Mouse (Mus musculus) layer of hippocampus, postnatal 25 days (tissue): Measurements from ENCODE around the gene Tshb. TPM values are rescaled to one million over a fixed set of nuclear protein-coding genes. Genes with fewer than 3 reads are reported as not detected.

Experiments
- DNase-seq, 2 experiments: peaks; one replicate each; pipeline ENCODE4 v3.0.0; 2022; ENCODE audit warnings: mixed read lengths in 2 of 2, low spot score in 1 of 2; ENCODE audit errors: extremely low spot score in 1 of 2
- total RNA-seq, 2 experiments: library from RNA; stranded (reverse); gene quantifications; 2 replicates each; pipeline ENCODE4 v1.2.3; 2021

Tshb gene
- total RNA-seq, 2 experiments from 2014 or later = not detected

GRCm38 (mm10) chr3:102738161-102738901 lies 44.2 kb downstream of the Tshb start:
- DNase-seq = no peak

- DNase-seq = no peak
These were observed 45.4 kb downstream of the Tshb start for GRCm38 (mm10) chr3:102737106-102737505.

GRCm38 (mm10) chr3:102736436-102736835 lies 46.1 kb downstream of the Tshb start:
- no peak for DNase-seq

GRCm38 (mm10) chr3:102735638-102736037 lies 46.9 kb downstream of the Tshb start:
- no peak for DNase-seq

- no peak for DNase-seq
These were observed 47.4 kb downstream of the Tshb start for GRCm38 (mm10) chr3:102735031-102735558.

- peak in 1 of 2 experiments; percentile 47 for DNase-seq
These were observed 48.0 kb downstream of the Tshb start, which contains the start of gene Tspan2 for GRCm38 (mm10) chr3:102734313-102735030. Tspan2 (plus strand) TSS chr3:102734529.

GRCm38 (mm10) chr3:102733936-102734312 lies 48.6 kb downstream of the Tshb start:
- DNase-seq = no peak

- no peak for DNase-seq
These were observed 49.5 kb downstream of the Tshb start for GRCm38 (mm10) chr3:102733050-102733449.

GRCm38 (mm10) chr3:102732619-102733018 lies 49.9 kb downstream of the Tshb start:
- DNase-seq = no peak

- DNase-seq = no peak
These were observed 51.4 kb downstream of the Tshb start for GRCm38 (mm10) chr3:102731112-102731511.

- DNase-seq = no peak
These were observed 53.1 kb downstream of the Tshb start for GRCm38 (mm10) chr3:102729416-102729815.

Other genes with a start within 250 kb of the Tshb start
- gene Tspan2, start 48.2 kb downstream of the Tshb start, total RNA-seq = 100 to 1,000 TPM; 160 to 197 TPM
- not detected for gene Sycp1, start 153.4 kb upstream of the Tshb start, total RNA-seq
- gene Nr1h5, start 181.4 kb upstream of the Tshb start, total RNA-seq = not detected
- 10 to 100 TPM; 68.5 to 69.8 TPM for gene Sike1, start 213.0 kb upstream of the Tshb start, total RNA-seq
- 100 to 1,000 TPM; 247 to 252 TPM for gene Csde1, start 237.7 kb upstream of the Tshb start, total RNA-seq